Mouse (Mus musculus): ENCODE data around the gene Prkcd. TPM values are rescaled to one million over a fixed set of nuclear protein-coding genes. Genes with fewer than 3 reads are reported as not detected.

Gene Prkcd
- polyA plus RNA-seq, 1 experiment from 2014 or later: 37.3 TPM

GRCm38 (mm10) chr14:30648478-30648877 is 22.5 kb upstream of the Prkcd start:
- Histone ChIP-seq H3K9me3 (no peaks in the 10 kb centered on the region), H3K4me1 (0 out of 2 replicates have a peak, but pooled peaks cover 3% of the 10 kb centered on the region), H3K36me3 (replicated peaks) (no peaks in the 10 kb centered on the region), H3K4me3 (no peak overlapping the region), H3K27me3 (replicated peaks; ENCODE audit: low read depth, poor library complexity, severe bottlenecking) (no peaks in the 10 kb centered on the region), H3K27ac (replicated peaks) (no peak overlapping the region)
- DNase-seq (ENCODE audit: low spot score): no peak
- 65% methylated on average over 3 of the region's 3 CpGs for WGBS

GRCm38 (mm10) chr14:30646486-30646885 is 20.5 kb upstream of the Prkcd start:
- Histone ChIP-seq H3K27me3 (replicated peaks; ENCODE audit: low read depth, poor library complexity, severe bottlenecking) (no peaks in the 10 kb centered on the region), H3K4me1 (0 out of 2 replicates have a peak, but pooled peaks cover 3% of the 10 kb centered on the region), H3K36me3 (replicated peaks) (no peaks in the 10 kb centered on the region), H3K9me3 (no peaks in the 10 kb centered on the region), H3K4me3 (no peak overlapping the region), H3K27ac (replicated peaks) (no peak overlapping the region)
- WGBS: 91% methylated on average over 1 of the region's 1 CpGs
- DNase-seq (ENCODE audit: low spot score): no peak

DNA sequence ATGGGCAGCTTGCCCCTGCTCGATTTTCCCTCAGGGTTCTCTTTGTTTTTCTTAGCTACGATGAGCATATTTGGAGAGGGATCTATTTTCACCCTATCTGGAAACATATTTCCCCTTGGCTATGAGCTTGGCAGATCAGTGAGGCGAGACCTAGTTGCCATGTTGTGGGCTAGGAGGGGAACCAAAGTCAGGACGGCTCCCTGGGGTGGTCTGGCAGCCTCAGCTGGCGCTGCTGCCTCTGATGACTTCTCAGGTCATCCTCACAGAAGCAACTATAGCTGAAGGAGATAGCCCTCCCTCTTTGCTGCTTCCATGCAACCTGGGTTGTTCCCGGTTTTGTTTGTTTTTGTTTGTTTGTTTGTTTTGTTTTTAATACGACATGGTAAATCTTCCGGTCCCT is 19.1 kb upstream of the Prkcd start:
- Histone ChIP-seq H3K9me3 (no peaks in the 10 kb centered on the region), H3K4me1 (0 out of 2 replicates have a peak, but pooled peaks cover 3% of the 10 kb centered on the region), H3K27me3 (replicated peaks; ENCODE audit: low read depth, poor library complexity, severe bottlenecking) (no peaks in the 10 kb centered on the region), H3K27ac (replicated peaks) (no peak overlapping the region), H3K36me3 (replicated peaks) (no peaks in the 10 kb centered on the region), H3K4me3 (no peak overlapping the region)
- no peak for DNase-seq (ENCODE audit: low spot score)
- 66% methylated on average over 8 of the region's 8 CpGs for WGBS

DNA sequence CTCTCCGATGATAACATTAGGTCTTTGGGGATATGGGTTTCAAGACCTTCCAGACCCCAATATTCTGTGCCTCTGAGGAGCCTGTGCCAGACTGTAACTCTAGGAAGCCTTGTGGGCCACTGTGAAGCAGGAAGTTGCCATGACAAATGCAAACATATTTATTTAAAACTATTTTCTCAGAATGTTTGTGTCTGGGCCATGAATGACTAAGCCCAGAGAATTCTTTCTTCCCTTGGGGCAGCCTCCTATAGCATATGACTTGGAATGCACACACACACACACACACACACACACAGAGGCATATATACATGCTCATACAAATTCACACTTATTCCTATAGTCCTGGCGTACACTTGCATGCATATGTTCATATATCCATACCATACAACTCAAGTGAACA is 18.0 kb upstream of the Prkcd start:
- Histone ChIP-seq H3K27me3 (replicated peaks; ENCODE audit: low read depth, poor library complexity, severe bottlenecking) (no peaks in the 10 kb centered on the region), H3K4me3 (no peak overlapping the region), H3K4me1 (0 out of 2 replicates have a peak, but pooled peaks cover 3% of the 10 kb centered on the region), H3K27ac (replicated peaks) (no peak overlapping the region), H3K36me3 (replicated peaks) (no peaks in the 10 kb centered on the region), H3K9me3 (no peaks in the 10 kb centered on the region)
- WGBS: 93% methylated on average over 2 of the region's 2 CpGs
- no peak for DNase-seq (ENCODE audit: low spot score)

DNA sequence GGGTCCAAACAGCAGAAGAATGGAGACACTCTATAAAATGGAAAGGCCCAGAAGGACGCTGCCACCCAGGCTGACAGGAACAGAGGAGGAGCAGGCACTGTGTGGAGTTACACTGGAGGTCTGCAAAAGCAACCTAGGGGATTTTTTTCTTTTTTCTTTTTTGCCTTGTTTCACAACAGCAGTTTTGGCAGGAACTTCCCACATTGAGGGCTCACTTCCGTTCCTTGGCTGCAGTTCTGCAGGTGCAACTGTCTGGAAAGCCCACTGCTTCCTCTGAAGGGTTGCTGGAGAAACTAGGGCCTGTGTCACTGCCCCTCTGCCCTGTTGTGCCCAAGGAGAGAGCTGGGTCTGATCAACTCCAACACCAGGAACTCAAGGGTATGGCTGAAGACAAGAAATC is 15.7 kb upstream of the Prkcd start:
- H3K4me3 ChIP-seq: no peak overlapping the region
- no peak for DNase-seq (ENCODE audit: low spot score)
- no peaks in the 10 kb centered on the region for H3K27me3 ChIP-seq (replicated peaks; ENCODE audit: low read depth, poor library complexity, severe bottlenecking)
- 81% methylated on average over 2 of the region's 2 CpGs for WGBS
- H3K27ac ChIP-seq (replicated peaks): no peak overlapping the region
- no peaks in the 10 kb centered on the region for H3K9me3 ChIP-seq
- peaks cover 11% of the 10 kb centered on the region for H3K4me1 ChIP-seq
- H3K36me3 ChIP-seq (replicated peaks): no peaks in the 10 kb centered on the region

DNA sequence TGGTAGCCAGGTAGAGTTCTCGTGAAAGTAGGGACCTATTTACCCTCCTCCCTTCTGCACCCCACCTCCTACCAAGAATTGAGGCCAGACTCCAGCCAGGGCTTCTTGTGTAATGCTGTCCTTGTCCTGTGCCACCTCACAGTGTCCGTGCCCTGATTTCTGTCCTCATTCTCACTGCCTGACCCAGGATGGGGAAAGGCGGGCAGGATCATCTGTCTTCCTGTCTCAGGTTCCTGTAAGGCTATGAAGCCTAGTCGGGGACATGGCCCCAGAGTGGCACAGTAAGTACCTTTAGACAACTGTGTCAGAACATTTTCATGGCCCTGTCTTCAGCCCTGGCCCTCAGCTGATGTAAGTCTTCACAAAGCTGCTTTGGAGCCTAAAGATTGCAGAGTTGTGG is 12.7 kb upstream of the Prkcd start:
- WGBS: 89% methylated on average over 4 of the region's 4 CpGs
- DNase-seq (ENCODE audit: low spot score): no peak
- H3K36me3 ChIP-seq (replicated peaks): no peaks in the 10 kb centered on the region
- no peak overlapping the region for H3K4me3 ChIP-seq
- H3K9me3 ChIP-seq: no peaks in the 10 kb centered on the region
- no peak overlapping the region for H3K27ac ChIP-seq (replicated peaks)
- peaks cover 13% of the 10 kb centered on the region for H3K4me1 ChIP-seq
- H3K27me3 ChIP-seq (replicated peaks; ENCODE audit: low read depth, poor library complexity, severe bottlenecking): no peaks in the 10 kb centered on the region

GRCm38 (mm10) chr14:30638009-30638408 is 12.0 kb upstream of the Prkcd start:
- Histone ChIP-seq H3K36me3 (replicated peaks) (no peaks in the 10 kb centered on the region), H3K4me3 (no peak overlapping the region), H3K4me1 (peaks cover 13% of the 10 kb centered on the region), H3K27me3 (replicated peaks; ENCODE audit: low read depth, poor library complexity, severe bottlenecking) (no peaks in the 10 kb centered on the region), H3K27ac (replicated peaks) (no peak overlapping the region), H3K9me3 (no peaks in the 10 kb centered on the region)
- DNase-seq (ENCODE audit: low spot score): no peak
- WGBS: 88% methylated on average over 4 of the region's 4 CpGs

DNA sequence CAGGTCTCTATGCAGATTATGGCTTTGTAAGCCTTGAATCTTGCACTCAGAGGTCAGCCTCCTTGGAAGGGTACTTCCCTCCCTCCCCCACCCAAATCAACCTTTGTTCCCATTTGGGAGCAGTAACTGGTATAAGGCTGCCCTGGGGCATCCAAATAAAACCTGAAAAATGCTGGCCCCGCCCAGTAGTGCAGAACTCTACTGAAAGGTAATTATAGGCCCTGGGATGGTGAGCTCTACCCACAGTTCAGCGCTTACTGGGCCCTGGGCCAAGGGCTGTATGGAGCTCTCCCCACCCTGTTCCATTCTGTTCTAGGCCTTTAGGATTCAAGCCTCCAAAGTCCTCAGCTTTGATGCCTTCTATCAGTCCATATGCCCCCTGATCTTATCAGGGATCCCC is 11.1 kb upstream of the Prkcd start:
- Histone ChIP-seq H3K27ac (replicated peaks) (0 out of 2 replicates have a peak overlapping the region, but pooled peaks have one; percentile 21), H3K4me3 (no peak overlapping the region), H3K4me1 (peaks cover 20% of the 10 kb centered on the region), H3K27me3 (replicated peaks; ENCODE audit: low read depth, poor library complexity, severe bottlenecking) (no peaks in the 10 kb centered on the region), H3K9me3 (no peaks in the 10 kb centered on the region), H3K36me3 (replicated peaks) (no peaks in the 10 kb centered on the region)
- 65% methylated on average over 2 of the region's 2 CpGs for WGBS
- peak; percentile 8 for DNase-seq (ENCODE audit: low spot score)

DNA sequence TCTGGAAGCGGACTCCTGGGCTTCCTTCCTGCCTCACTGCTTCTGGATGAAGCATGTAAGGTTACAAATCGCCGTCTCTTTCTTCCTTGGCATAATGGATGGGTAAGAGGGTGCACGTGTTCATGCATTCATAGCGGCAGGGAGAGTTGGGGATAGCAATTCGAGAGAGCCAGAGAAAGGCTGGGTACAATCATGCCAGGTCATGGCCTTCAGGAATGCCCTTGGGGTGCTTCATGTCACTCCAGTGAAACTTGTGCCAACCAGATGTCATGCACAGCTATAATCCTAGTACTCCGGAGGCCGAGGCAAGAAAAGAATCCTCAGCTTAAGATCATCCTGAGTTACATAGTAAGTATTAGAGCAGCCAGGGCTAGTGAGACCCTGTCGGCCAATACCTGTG is 10.5 kb upstream of the Prkcd start:
- Histone ChIP-seq H3K4me1 (peaks cover 24% of the 10 kb centered on the region), H3K9me3 (no peaks in the 10 kb centered on the region), H3K4me3 (no peak overlapping the region), H3K27ac (replicated peaks) (no peak overlapping the region), H3K36me3 (replicated peaks) (no peaks in the 10 kb centered on the region), H3K27me3 (replicated peaks; ENCODE audit: low read depth, poor library complexity, severe bottlenecking) (no peaks in the 10 kb centered on the region)
- 71% methylated on average over 9 of the region's 9 CpGs for WGBS
- no peak for DNase-seq (ENCODE audit: low spot score)

DNA sequence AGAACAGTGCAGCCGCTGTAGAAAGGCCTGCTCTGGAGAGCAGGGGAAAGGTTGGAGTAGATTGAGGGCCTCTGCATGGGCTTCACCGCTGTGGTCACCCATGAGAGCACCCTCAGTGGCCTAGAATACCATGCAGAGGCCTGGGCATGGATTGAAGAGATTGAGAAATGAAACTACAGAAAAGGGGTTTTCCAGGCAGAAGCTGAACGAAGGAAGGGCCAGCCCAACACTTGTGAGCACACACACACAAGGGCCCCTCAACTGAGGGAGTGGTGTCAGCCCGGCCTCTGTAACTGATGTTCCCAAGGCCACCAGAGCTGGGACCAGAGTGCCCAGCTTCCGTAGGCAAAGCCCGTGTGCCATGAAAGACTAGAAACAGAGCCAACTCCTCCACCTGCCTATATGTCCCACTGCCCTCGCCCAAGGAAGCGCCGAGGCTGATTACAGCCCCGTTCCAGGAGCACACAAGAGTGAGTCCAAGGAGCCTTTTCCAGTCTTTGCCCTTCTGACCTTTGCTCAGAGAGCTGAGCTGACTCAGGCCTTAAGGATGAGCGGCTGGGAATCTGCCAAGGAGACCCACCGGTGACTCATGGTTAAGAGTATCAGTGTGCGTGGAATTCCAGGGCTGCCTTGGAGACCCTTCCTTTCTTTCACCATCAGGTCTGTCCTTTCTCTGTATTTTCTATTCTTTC is 9.4 kb upstream of the Prkcd start:
- DNase-seq (ENCODE audit: low spot score): no peak
- Histone ChIP-seq H3K9me3 (no peaks in the 10 kb centered on the region), H3K27me3 (replicated peaks; ENCODE audit: low read depth, poor library complexity, severe bottlenecking) (0 out of 2 replicates have a peak, but pooled peaks cover under 1% of the 10 kb centered on the region), H3K36me3 (replicated peaks) (no peaks in the 10 kb centered on the region), H3K4me1 (peaks cover 29% of the 10 kb centered on the region), H3K4me3 (no peak overlapping the region), H3K27ac (replicated peaks) (no peak overlapping the region; the same call in 1 of the 2 replicates)
- WGBS: 79% methylated on average over 13 of the region's 13 CpGs

- no peaks in the 10 kb centered on the region for H3K9me3 ChIP-seq
- H3K4me1 ChIP-seq: peaks cover 35% of the 10 kb centered on the region
- no peak for DNase-seq (ENCODE audit: low spot score)
- no peak overlapping the region for H3K27ac ChIP-seq (replicated peaks)
- 76% methylated on average over 1 of the region's 1 CpGs for WGBS
- H3K36me3 ChIP-seq (replicated peaks): no peaks in the 10 kb centered on the region
- H3K27me3 ChIP-seq (replicated peaks; ENCODE audit: low read depth, poor library complexity, severe bottlenecking): peaks cover 10% of the 10 kb centered on the region; the same call in 1 of the 2 replicates
- no peak overlapping the region for H3K4me3 ChIP-seq
Observed at GRCm38 (mm10) chr14:30634418-30634817, 8.4 kb upstream of the Prkcd start.

GRCm38 (mm10) chr14:30633708-30634107 is 7.7 kb upstream of the Prkcd start:
- H3K4me3 ChIP-seq: no peak overlapping the region
- peaks cover 38% of the 10 kb centered on the region for H3K4me1 ChIP-seq
- H3K27me3 ChIP-seq (replicated peaks; ENCODE audit: low read depth, poor library complexity, severe bottlenecking): peaks cover 15% of the 10 kb centered on the region
- 81% methylated on average over 7 of the region's 7 CpGs for WGBS
- no peaks in the 10 kb centered on the region for H3K36me3 ChIP-seq (replicated peaks)
- H3K27ac ChIP-seq (replicated peaks): no peak overlapping the region
- no peaks in the 10 kb centered on the region for H3K9me3 ChIP-seq
- DNase-seq (ENCODE audit: low spot score): no peak

- DNase-seq (ENCODE audit: low spot score): no peak
- Histone ChIP-seq H3K9me3 (no peaks in the 10 kb centered on the region), H3K27me3 (replicated peaks; ENCODE audit: low read depth, poor library complexity, severe bottlenecking) (peaks cover 19% of the 10 kb centered on the region), H3K4me3 (no peak overlapping the region), H3K4me1 (peaks cover 33% of the 10 kb centered on the region), H3K36me3 (replicated peaks) (no peaks in the 10 kb centered on the region), H3K27ac (replicated peaks) (no peak overlapping the region)
- 49% methylated on average over 2 of the region's 2 CpGs for WGBS
Observed at GRCm38 (mm10) chr14:30631834-30632233, 5.8 kb upstream of the Prkcd start.
